Mouse (Mus musculus): ENCODE measurements around the gene Rpusd3.
A peak's percentile ranks its signal among the peaks of the same experiment; 100 is the strongest.

Gene Rpusd3

DNA sequence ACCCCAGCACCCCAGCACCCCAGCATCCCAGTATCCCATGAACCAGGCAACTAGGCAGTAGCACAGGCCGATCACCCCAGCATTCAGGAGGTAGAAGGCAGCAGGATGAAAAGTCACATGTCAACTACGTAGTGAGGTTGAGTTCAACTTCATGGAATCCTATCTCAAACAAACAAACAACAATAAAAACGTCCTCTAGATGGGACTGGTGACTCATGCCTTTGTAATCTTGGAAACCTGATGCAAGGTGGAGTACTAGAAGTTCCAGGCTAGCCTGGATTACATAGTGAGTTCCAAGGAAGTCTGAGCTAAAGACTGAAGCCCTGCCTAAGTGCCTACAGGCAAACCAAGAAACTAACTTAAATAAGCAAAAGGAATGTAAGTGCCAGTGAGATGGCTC is 11.7 kb upstream of the Rpusd3 start:
- DNase-seq (ENCODE audit: low read depth, low spot score) = no peak

DNA sequence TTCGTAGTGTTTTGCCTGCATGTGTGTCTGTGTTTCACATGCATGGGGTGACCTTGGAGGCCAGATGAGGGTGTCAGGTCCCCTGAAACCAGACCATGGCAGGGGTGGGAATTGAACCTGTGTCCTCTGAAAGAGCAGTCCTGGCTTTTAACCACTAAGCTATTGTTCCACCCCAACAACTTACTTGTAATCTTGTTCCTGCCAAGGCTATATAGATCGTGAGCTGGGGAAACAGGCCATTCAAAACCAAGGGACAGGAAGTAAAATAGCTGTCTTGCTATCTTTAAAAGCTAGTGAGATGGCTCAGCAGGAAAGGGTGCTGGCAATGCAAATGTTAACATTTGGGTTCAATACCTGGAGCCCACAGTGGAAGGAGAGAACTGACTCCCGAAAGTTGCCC is 10.8 kb upstream of the Rpusd3 start:
- DNase-seq (ENCODE audit: low read depth, low spot score) = no peak

DNA sequence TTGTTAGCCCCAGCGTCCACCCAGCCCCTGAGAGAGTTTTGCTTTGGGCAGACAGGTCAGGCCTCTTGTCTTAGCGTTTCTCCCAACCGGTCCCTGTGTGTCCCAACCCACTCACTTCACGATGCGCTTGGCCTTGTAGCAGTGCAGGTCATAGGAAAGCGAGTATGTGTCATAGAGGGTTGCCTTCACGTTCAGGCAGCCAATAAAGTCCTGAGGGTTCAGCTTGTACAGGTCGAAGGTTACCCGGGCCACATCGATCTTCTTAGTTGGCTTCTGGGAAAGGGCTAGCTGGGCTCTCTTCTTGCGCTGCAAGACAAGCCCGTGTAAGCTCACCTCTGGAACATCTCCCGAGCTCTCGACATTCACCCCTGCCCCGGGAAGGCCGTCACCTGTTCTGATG is 8.9 kb upstream of the Rpusd3 start:
- DNase-seq (ENCODE audit: low read depth, low spot score) = no peak

DNA sequence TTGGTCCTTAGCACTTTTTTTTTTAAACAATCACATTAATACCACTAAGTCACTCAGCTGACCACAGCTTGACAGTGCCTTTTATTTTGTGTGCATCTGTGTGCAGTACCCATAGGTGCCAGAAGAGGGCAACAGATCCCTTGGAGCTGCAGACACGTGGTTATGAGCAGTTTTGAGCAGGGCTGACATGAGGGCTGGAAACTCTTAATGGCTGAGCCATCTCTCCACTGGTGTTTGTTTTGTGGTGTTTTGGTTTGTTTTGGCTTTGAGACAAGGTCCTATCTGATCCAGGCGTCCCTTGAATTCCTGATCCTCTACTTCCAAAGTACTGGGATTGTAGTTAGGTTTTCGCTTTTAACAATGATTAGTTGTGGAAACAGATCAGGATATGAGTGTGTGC is 8.3 kb upstream of the Rpusd3 start:
- peak; percentile 55 for DNase-seq (ENCODE audit: low read depth, low spot score)

DNA sequence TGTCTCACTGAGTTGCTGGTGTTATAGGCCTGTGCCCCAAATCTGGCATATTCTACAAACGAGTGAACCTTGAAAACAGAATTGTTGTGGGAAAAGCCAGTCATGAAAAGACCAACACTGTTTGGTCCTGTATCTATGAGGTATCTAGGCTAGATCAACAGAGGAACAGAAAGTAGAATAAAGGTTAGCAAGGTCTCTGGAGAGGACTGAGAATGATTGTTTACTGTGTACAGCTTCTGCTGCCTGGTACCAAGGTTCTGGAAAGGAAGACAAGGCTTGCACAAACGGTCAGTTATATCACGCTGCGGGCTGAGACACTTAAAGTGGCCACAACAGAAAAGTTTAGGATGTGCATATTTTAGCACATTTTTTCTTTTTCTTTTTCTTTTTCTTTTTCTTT is 7.6 kb upstream of the Rpusd3 start:
- DNase-seq (ENCODE audit: low read depth, low spot score) = no peak

DNA sequence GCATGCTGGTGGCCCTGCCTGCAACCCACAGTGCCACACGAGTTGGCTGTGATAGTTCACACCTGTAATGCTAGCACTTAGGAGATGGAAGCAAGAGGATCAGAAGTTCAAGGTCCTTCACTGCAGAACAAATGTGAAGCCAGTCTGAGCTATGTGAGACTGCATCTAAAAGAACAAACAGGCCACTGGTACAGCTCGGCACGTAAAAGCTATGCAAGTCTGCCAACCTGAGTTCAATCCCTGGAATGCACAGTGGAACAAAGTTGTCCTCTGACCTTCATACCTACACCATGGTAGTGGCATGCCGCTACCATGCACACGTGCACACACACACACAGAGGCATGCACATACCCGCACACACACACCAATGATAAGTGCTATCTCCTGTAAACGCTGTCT is 5.0 kb upstream of the Rpusd3 start:
- DNase-seq (ENCODE audit: low read depth, low spot score) = no peak

DNA sequence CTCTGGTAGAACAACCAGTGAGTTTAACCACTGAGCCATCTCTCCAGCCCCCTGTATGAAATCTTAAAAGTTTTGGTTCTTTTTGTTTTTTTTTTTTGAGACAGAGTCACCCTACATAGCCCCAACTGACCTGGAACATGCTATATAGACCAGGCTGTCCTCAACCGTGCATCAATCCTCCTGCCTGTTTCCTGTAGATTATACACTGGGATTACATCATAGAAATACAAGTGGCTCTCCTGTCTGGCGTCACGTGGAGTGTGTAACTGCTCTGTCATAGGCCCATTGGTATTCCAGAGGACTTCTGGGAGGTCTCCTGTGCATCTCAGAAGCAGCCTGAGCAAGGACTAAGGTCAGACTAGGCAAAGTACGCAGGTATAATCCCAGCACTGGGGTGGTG is 3.9 kb upstream of the Rpusd3 start:
- DNase-seq (ENCODE audit: low read depth, low spot score) = no peak

DNA sequence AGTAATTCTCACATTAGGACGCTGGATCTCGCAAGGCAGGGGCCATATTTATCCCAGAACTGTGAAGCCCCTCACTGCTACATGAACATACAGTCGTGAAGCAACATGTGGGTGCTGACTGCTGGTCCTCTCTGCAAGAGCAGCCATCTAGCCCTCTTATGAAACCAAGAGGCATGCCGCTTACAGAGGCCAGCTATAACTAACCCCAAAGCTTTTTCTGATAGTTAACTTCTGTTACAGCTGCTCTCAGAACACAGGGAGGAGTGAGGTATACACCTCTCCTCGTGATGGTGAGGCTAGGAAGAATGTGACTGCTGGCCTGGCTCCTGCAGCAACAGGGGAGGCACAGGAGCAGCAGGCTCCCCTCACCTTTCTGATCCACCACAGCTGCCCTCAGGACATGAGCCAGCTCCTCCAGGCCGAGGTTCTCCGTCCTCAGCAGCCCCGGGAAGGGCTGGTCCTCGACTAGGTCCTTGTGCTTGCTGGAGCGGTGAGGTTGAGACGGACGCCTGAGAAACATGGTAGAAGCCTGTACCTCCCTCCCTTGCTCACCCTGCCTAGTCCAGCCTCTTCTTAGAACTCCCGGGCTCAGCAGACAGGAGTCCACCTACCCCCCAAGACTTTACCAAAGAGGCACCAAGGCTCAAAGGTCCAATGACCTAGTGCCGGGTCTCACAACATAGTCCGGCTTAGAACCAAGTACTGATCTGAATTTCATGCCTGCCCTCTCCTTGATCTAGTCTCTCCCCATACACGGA is 520 bp downstream of the Rpusd3 start:
- DNase-seq (ENCODE audit: low read depth, low spot score) = no peak

DNA sequence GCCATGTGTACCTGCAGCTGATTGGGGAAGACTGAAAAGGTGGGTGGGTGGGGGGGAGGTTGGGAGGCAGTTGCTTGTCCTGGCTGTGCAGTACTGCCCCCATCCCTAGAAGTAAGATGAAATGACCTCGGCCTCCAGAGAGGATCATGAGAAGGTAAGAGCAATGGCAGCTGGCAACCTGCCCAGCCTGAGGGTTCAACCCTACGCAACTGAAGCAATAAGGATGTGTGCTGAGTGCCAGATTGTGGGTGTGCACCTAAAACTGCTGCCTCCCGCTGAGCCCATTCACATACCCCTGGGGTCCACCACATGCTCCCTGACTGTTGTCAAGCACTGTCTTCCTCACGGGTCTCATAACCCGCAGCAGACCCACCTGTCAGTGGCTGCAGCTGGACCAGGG is 2.7 kb downstream of the Rpusd3 start:
- DNase-seq (ENCODE audit: low read depth, low spot score) = no peak

DNA sequence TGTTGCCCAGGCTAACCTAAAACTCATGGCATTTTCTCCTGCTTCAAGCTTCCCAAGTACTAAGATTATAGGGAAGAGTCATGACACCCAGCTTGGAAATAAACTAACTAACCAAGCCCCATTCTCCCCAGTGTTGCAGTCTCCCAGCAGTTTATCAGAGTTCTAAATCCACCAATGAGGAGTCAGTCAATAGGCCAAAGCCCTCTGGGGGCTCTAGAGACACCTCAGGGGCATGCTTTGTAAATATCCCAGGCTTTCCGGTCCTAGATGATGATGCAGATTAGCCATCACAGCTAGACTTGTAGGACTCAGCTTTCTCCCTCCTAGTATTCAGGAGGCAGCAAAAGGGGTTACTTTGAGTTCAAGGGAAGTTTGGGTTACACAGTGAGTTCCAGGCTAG is 9.1 kb downstream of the Rpusd3 start:
- no peak for DNase-seq (ENCODE audit: low read depth, low spot score)

DNA sequence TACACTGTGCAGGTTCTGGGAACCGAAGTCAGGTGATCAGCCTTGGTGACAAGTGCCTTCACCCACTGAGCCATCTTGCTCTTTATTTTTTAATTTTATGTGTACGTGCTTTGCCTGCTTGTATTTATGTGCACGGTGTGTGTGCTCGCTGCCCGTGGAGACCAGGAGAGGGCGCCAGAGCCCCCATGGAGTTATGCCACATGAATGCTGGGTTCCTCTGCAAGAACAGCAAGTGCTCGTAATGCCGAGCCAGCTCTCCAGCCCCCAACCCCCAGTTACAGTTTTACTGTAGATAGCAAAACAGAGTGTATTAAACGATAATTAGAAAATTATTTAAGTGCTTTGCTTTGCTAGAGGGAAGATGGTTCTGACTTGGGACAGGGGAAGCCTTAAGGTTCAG is 12.5 kb downstream of the Rpusd3 start:
- DNase-seq (ENCODE audit: low read depth, low spot score) = no peak

DNA sequence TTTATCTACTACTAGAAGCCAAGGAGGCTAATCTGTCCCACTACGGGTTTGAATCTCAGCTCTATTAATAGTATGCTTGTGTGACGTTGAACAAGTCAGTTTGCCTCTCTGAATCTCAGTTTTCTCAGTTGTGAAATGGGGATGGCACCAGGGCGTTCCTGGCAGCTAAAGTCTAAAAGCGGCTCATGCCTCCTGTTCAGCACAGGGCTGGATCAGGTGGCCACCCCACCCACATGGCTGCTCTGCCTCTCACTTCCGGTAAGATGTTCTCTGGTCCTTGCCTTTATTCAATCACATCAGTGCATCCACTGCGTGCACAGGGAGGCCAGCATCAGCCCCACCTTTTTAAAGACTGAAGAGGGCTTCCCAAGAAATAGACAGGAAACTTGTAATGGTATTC is 13.7 kb downstream of the Rpusd3 start:
- no peak for DNase-seq (ENCODE audit: low read depth, low spot score)

DNA sequence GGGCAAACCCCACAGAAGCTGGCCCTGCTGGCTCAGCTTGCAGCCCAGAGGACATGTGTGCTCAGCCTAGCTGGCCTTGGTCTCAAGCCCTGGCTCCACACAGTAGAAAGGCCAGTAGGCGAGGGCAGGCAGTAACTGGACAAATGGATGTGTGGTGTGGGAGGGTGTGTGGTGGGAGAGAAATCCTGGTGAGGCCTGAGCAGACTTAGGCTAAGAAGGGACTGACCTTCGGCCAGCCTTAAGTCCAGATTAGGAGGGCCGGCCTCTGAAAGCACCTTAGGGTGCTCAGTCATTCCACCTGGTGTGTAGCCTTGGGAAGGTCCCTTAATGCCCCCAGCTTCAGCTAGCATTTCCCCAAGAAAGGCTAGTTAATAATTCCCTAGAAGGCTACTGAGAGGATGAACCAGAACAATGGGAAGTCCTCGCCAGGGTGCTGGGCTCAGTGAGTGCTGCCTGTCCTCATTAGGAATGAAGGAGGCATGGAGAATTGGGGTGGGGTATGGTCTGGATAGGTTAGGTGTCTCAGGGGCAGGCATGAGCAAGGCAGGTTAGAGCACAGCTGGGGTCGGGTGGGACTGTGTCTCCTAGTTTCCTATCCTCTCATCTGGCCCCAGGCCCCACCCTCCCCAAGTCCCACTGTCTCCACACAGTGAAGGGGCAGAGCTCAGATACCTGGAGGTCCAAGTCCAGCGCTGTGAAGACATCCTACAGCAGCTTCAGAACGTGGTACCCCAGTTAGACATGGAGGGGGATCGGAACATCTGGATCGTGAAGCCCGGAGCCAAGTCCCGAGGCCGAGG is 14.3 kb downstream of the Rpusd3 start:
- DNase-seq (ENCODE audit: low read depth, low spot score) = no peak

DNA sequence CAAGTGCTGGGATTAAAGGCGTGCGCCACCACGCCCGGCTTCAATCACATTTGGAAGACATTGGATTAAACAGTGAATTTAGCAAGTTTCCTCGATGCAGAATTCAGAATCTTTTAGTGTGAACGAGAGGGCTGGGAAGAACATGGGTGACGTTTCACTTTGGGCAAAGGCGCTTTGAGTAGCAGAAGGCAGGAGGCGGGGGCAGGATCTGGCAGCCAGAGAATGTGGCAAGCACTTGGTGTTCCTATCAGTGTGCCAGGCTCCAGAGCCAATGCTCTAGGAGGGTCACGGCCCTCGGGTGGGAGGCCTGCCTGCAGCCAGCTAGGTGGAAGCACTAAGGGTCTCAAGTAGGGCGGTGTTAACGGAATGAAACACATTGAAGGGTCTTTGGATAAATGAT is 17.0 kb downstream of the Rpusd3 start:
- no peak for DNase-seq (ENCODE audit: low read depth, low spot score)

DNA sequence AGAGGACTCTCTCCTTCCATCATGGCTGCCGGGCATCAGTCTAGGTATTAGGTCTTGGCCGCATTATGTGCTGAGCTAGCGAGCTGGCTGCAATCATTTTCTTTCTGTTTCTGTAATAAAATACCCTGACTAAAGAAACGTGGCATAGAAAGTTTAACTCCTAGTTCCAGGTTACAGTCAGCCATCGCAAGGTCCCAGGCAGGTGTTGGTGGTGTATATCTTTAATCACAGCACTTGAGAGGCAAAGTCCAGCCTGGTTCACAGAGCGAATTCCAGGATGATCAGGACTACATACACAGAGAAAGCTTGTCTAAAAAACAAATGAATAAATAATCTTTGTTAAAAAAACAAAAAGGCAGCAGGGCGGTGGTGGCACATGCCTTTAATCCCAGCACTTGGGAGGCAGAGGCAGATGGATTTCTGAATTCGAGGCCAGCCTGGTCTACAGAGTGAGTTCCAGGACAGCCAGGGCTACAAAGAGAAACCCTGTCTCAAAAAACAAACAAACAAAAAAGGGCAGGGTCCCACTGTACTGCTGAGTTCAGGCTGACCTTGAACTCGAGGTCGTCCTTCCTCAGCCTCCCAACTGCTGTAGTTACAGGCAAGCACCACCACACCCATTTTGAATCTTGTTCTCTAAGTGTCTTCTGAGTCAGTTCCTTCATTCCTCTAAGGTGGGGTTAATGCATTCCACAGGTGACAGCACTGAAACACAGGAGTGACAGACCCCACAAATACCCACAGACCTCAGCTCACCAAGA is 22.7 kb downstream of the Rpusd3 start:
- no peak for DNase-seq (ENCODE audit: low read depth, low spot score)

DNA sequence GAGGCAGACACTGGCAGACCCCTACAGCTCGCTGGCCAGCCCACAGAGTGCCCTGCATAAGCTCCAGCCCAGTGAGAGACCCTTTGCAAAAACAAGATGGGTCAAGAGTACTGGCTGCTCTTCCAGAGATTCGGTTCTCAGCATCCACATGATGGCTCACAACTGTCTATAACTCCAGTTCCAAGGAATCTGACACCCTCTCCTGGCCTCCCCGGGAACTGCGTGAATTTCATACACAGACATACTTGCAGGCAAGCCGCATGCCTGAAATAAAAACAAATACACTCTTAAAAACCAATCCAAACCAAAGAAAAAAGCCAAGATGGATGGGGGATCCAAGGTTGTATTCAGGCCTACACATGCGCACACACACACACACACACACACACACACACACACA is 23.6 kb downstream of the Rpusd3 start:
- no peak for DNase-seq (ENCODE audit: low read depth, low spot score)

DNA sequence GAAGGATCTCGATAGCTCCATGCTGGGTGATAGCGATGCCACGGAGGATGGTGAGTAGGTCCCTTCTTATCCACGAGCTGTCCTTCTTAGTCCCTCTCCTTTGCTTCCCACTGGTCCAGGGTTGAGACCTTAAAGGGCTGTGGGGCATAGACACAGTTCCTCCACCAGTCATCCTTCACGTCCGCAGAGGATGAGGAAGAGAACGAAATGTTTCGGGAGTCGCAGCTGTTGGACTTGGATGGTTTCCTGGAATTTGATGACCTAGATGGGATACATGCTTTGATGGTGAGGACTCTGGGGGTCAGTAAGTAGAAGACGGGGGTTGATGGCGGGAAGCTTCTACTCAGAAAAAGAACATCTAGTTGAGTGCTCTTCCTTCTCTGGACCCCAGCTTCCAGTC is 24.3 kb downstream of the Rpusd3 start:
- DNase-seq (ENCODE audit: low read depth, low spot score) = no peak

DNA sequence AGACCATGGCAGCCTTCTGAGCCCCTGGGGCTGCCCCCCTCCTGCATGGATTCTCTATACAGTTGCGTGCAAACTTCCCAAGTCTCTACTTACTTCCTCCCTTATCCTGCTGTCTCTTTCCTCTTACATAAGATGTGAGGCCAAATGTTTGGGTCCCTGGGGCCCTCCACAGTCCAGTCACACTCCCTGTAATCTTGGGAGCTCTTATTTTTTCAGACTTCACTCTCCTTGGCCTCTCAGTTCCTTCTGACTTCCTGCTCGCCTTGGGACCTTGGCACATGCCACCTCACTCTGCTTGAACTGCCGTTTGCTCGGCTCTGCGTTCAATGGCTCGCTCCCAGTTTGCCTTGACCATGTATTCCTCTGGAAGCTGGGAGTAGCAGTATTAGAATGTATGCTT is 25.2 kb downstream of the Rpusd3 start:
- DNase-seq (ENCODE audit: low read depth, low spot score) = no peak

DNA sequence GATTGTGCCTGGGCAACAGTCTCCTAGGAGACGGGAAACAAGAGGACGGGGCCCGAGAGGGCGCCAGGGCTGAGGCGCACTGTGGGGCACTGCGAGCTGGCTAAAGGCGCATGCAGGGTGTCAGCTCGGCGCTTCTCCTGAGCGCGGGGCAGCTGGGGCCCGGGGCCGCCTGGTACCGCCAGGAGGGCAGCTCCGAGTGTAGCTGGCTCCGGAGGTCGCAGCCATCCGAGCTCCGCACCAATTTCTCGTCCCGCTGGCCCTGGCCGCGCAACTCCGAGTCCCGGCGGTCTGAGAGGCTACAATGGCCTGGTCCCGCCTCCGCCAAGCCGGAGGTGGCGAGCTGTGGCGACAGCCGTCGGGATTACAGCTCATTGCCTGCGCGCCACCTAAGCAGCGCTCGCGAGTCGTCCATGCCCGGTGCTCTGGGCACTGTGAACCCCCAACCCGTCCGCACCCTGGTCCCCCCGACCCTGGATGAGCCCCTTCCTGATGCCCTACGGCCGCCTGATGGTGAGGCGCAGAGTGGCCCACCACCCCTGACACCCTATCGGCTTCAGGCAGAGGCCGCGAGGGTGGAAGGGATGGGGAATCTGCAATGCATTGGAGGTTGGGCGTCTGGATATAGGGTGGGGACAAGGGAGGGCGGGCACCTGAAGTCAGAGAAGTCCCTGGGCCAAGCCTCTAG is 26.6 kb downstream of the Rpusd3 start:
- DNase-seq (ENCODE audit: low read depth, low spot score) = no peak

DNA sequence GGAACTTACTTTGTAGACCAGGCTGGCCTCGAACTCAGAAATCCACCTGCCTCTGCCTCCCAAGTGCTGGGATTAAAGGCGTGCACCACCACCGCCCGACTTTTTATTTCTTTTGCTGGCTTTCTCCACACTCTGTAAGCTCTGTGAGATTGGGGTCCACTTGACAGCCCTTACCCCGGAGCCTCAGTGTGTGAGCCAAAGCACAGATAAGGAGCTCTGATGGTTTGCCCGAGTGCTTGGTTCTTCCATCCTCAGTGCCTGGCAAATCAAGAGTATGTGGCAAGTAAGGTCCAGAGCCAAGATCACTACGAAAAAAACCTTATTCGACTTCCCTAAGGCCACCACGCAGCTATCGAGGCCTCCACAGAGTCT is 27.1 kb downstream of the Rpusd3 start:
- no peak for DNase-seq (ENCODE audit: low read depth, low spot score)

DNA sequence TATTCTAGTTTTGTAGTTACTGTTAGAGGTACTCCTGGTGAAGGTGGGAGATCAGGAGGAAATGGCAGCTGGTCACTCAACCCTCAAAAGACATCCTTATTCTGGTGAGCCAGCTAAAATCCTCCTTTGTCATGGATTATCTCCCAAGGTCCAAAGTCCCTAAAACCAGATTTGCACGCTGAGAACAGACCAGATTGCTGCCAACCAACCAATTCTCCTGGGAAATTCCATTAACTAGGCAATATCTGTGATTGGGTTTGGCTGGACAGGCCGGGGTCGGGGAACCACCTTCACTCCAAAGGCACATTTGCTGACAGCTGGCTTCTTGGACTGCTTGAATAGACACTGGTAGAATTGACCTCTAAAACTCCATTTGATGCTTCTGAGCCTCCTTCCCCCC is 28.4 kb downstream of the Rpusd3 start:
- DNase-seq (ENCODE audit: low read depth, low spot score) = no peak

DNA sequence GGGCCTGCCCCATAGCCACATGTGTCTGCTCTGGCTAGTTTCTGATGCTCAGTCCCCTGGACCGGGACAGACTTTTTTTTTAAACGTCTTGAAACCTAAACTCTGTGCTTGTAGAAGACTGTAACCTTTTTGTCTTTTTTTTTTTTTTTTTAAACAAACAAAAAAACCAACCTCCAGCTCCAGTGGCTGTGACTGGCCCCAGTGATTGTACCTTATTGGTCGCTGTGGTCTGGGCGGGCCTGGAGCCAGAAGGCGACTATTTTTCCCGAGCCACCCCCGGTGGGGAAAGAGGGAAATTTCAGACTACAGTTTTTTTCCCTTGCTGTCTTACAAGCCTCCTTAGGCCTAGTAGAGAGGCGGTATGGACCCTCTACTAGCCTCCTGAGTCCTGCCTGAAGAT is 30.2 kb downstream of the Rpusd3 start, which contains the start of gene Ttll3:
Gene Ttll3, plus strand, starts transcription at position 301 of the 400 bp plus-strand sequence.
- DNase-seq (ENCODE audit: low read depth, low spot score) = no peak
